Mouse (Mus musculus) limb, embryonic 15.5 days (tissue): Measurements from ENCODE around the gene Hao1. TPM values are rescaled to one million over a fixed set of nuclear protein-coding genes. Genes with fewer than 3 reads are reported as not detected.

Source experiments
- ATAC-seq: fragments of 200-750 bp; cut with Nextera tagmentation; 2 replicates; pipeline ENCODE4 v1.8.0; 2017; ENCODE audit warnings: low read depth, moderate TSS enrichment; ENCODE audit not compliant: insufficient number of reproducible peaks, low FRiP score, low TSS enrichment
- H3K27ac ChIP-seq: fragments of 300-500 bp; sonication (generic); 2 replicates; pipeline ENCODE4 v1.5.1; 2015; ENCODE audit warnings: moderate library complexity, mild to moderate bottlenecking, inconsistent platforms
- H3K27me3 ChIP-seq: fragments of 300-500 bp; sonication (generic); 2 replicates; pipeline ENCODE4 v1.6.1; 2015; ENCODE audit warnings: inconsistent platforms
- H3K36me3 ChIP-seq: fragments of 300-500 bp; sonication (generic); 2 replicates; pipeline ENCODE4 v1.6.1; 2015; ENCODE audit warnings: inconsistent platforms
- H3K4me1 ChIP-seq: fragments of 300-500 bp; sonication (generic); 2 replicates; pipeline ENCODE4 v1.6.1; 2015; ENCODE audit warnings: inconsistent platforms
- H3K4me2 ChIP-seq: fragments of 300-500 bp; sonication (generic); 2 replicates; pipeline ENCODE4 v1.6.1; 2015; ENCODE audit warnings: mild to moderate bottlenecking, inconsistent platforms
- H3K4me3 ChIP-seq: fragments of 300-500 bp; sonication (generic); 2 replicates; pipeline ENCODE4 v1.5.1; 2015; ENCODE audit warnings: mild to moderate bottlenecking, inconsistent platforms
- H3K9ac ChIP-seq: fragments of 300-500 bp; sonication (generic); 2 replicates; pipeline ENCODE4 v1.6.1; 2015; ENCODE audit warnings: inconsistent platforms
- H3K9me3 ChIP-seq: fragments of 300-500 bp; sonication (generic); 2 replicates; pipeline ENCODE4 v1.6.1; 2016; ENCODE audit warnings: inconsistent platforms
- WGBS: fragments of 180-500 bp; shearing (Covaris S2); methylation state at CpG from one replicate; pipeline ENCODE4 v1.1.7; 2015; 5-methylcytosine and 5-hydroxymethylcytosine counted together
- polyA plus RNA-seq: library from polyadenylated mRNA; unstranded; fragments of >200 nt; fragmentation: Nextera tagmentation; extraction: Ambion mirVana; gene quantifications from 2 replicates; pipeline ENCODE4 v1.2.1, GENCODE M21; 2015

Gene Hao1
- polyA plus RNA-seq, 1 experiment from 2014 or later, result 0.06 TPM

- WGBS, result 26% methylated on average over 7 of the region's 7 CpGs
These were observed 98.1 kb downstream of the Hao1 start for GRCm38 (mm10) chr2:134456065-134456505.

DNA sequence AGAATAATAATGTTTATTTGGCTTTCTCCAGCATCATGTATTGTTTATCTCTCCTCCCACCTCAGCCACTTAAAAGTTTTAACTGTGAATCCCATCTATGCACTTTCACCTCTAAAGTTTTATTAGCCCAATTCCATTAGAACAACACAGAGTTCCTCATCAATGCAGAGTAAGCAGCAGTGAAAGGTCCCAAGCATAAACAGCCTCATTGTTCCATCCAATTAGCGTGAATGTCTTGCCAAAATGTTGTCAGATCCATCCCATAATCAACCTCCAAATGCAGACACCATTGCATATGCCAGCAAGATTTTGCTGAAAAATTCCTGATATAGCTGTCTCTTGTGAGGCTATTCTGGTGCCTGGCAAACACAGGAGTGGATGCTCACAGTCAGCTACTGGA is 101.4 kb downstream of the Hao1 start:
- Histone ChIP-seq H3K27me3 (no peaks in the 10 kb centered on the region), H3K27ac (no peak overlapping the region), H3K9ac (no peak overlapping the region), H3K4me2 (no peak overlapping the region), H3K4me1 (no peaks in the 10 kb centered on the region), H3K9me3 (no peaks in the 10 kb centered on the region), H3K4me3 (no peak overlapping the region), H3K36me3 (no peaks in the 10 kb centered on the region)
- no peak for ATAC-seq
- WGBS, result 78% methylated on average over 1 of the region's 1 CpGs

More at GRCm38 (mm10) chr2:134456065-134456505, 98.1 kb downstream of the Hao1 start:
- no peaks in the 10 kb centered on the region for H3K36me3 ChIP-seq
- no peak overlapping the region for H3K4me3 ChIP-seq
- H3K27me3 ChIP-seq, result no peaks in the 10 kb centered on the region
- no peaks in the 10 kb centered on the region for H3K9me3 ChIP-seq
- H3K27ac ChIP-seq, result no peak overlapping the region
- ATAC-seq, result no peak
- H3K4me1 ChIP-seq, result no peaks in the 10 kb centered on the region
- H3K4me2 ChIP-seq, result no peak overlapping the region
- H3K9ac ChIP-seq, result no peak overlapping the region

DNA sequence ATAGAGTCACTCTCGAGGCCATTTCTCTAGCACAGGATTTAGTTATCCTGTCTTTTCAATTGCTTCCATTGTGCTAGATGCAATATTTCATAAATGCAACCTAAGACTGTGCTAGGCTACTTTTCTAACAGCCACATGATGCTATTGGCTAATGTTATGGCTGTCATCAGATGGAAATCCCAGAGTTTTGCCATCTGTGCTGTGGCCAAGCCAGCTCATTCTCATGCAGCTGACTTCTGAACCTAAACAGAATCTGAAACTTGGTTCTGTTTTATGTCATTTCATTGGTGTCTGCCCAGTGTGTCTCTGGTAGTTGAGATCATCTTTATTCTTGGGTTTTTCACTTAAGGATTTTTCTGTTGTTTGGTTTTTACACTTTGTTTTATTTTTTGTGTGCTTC is 103.2 kb downstream of the Hao1 start:
- no peaks in the 10 kb centered on the region for H3K27me3 ChIP-seq
- H3K4me2 ChIP-seq, result no peak overlapping the region
- no peaks in the 10 kb centered on the region for H3K4me1 ChIP-seq
- H3K27ac ChIP-seq, result no peak overlapping the region
- H3K4me3 ChIP-seq, result no peak overlapping the region
- no peak overlapping the region for H3K9ac ChIP-seq
- H3K36me3 ChIP-seq, result no peaks in the 10 kb centered on the region
- no peaks in the 10 kb centered on the region for H3K9me3 ChIP-seq
- ATAC-seq, result no peak
- WGBS, result 68% methylated on average over 1 of the region's 1 CpGs

Other genes with a start within 250 kb of the Hao1 start
- 15.4 and 17.5 TPM in 2 replicates for gene Tmx4, start 89.8 kb upstream of the Hao1 start, polyA plus RNA-seq
- 9.5 and 12.1 TPM in 2 replicates for gene Plcb1, start 231.7 kb upstream of the Hao1 start, polyA plus RNA-seq